Mouse (Mus musculus) gastrocnemius, postnatal 10 days (tissue): ENCODE measurements at regions not wholly inside any gene's neighbourhood (a gene's known extent, or its start where the extent isn't known, plus 50 kb on each side); places are given as distances from the start of the nearest gene placed in this dataset.

ENCODE experiments used
- DNase-seq: peaks from one replicate; pipeline ENCODE4 v3.0.0; 2021; ENCODE audit warnings: mixed read lengths

GRCm38 (mm10) chr3:132023342-132023741 is 61.8 kb upstream of the Dkk2 start:
- DNase-seq = no peak

- no peak for DNase-seq
These were observed 56.0 kb upstream of the Dkk2 start for GRCm38 (mm10) chr3:132029112-132029511.

GRCm38 (mm10) chr3:132033078-132033713 is 51.9 kb upstream of the Dkk2 start:
- no peak for DNase-seq

DNA sequence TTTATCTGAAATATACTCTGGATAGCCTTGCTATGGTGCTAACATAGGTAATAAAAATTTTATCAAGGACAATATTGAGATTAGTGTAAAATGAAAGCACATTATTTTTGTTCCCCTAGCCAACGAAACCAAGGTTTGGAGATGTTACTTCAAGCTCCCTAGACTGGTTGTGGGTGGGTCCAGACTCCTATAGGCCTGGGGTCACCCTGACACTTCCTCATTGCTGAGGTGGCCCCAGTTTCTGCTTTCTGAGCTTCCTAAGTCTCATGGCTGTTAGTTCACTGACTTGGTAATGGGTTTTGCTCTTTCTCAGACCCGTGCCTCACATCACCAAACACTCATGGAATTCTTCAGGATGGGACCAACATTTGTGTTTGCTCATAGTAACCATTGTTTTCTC is 49.9 kb upstream of the Dkk2 start:
- no peak for DNase-seq
